Mouse (Mus musculus): ENCODE data around the gene Supt6.
"Not testable (repeated sequence)": the region's sequence is repeated elsewhere in the genome, so short reads cannot be mapped to it uniquely, and the experiment has no call there.

Gene Supt6

GRCm38 (mm10) chr11:78223586-78223985 is 22.2 kb downstream of the Supt6 start:
- DNase-seq (ENCODE audit: low spot score in 2 of 2), result no peak

- no peak for DNase-seq (ENCODE audit: low spot score in 2 of 2)
Measured at GRCm38 (mm10) chr11:78215709-78216317, 30.0 kb downstream of the Supt6 start.

GRCm38 (mm10) chr11:78213086-78213817 is 32.5 kb downstream of the Supt6 start:
- DNase-seq (ENCODE audit: low spot score in 2 of 2), result no peak

- no peak for DNase-seq (ENCODE audit: low spot score in 2 of 2)
Measured at GRCm38 (mm10) chr11:78211513-78211912, 34.3 kb downstream of the Supt6 start.

- no peak for DNase-seq (ENCODE audit: low spot score in 2 of 2)
Measured at GRCm38 (mm10) chr11:78210615-78211014, 35.2 kb downstream of the Supt6 start.

- no peak for DNase-seq (ENCODE audit: low spot score in 2 of 2)
Measured at GRCm38 (mm10) chr11:78209886-78210285, 35.9 kb downstream of the Supt6 start.

GRCm38 (mm10) chr11:78207190-78207589 is 38.6 kb downstream of the Supt6 start:
- no peak for DNase-seq (ENCODE audit: low spot score in 2 of 2)

- DNase-seq (ENCODE audit: low spot score in 2 of 2), result no peak
Measured at GRCm38 (mm10) chr11:78205361-78206206, 40.2 kb downstream of the Supt6 start.

GRCm38 (mm10) chr11:78204287-78204686 is 41.5 kb downstream of the Supt6 start:
- DNase-seq (ENCODE audit: low spot score in 2 of 2), result no peak

GRCm38 (mm10) chr11:78202372-78202771 is 43.4 kb downstream of the Supt6 start:
- no peak for DNase-seq (ENCODE audit: low spot score in 2 of 2)

GRCm38 (mm10) chr11:78195101-78195863 is 50.5 kb downstream of the Supt6 start:
- DNase-seq (ENCODE audit: low spot score in 2 of 2), result no peak

GRCm38 (mm10) chr11:78194411-78195100 is 51.2 kb downstream of the Supt6 start:
- DNase-seq (ENCODE audit: low spot score in 2 of 2), result peak; percentile 78 to 84

GRCm38 (mm10) chr11:78193113-78193512 is 52.7 kb downstream of the Supt6 start, which contains the start of gene Proca1:
TSS of gene Proca1 (plus strand) at chr11:78193392.
- DNase-seq (ENCODE audit: low spot score in 2 of 2), result no peak

GRCm38 (mm10) chr11:78190041-78190440 is 55.7 kb downstream of the Supt6 start:
- DNase-seq (ENCODE audit: low spot score in 2 of 2), result no peak

GRCm38 (mm10) chr11:78189234-78190040 is 56.4 kb downstream of the Supt6 start:
- peak; percentile 53 to 58 for DNase-seq (ENCODE audit: low spot score in 2 of 2)

- DNase-seq (ENCODE audit: low spot score in 2 of 2), result peak; percentile 58 to 75
Measured at GRCm38 (mm10) chr11:78188331-78189233, 57.2 kb downstream of the Supt6 start, which contains the start of gene Rab34. TSS of gene Rab34 (plus strand) at chr11:78188430.

- not testable (repeated sequence) for DNase-seq (ENCODE audit: low spot score in 2 of 2)
Measured at GRCm38 (mm10) chr11:78184702-78185101, 61.1 kb downstream of the Supt6 start.

- DNase-seq (ENCODE audit: low spot score in 2 of 2), result no peak
Measured at GRCm38 (mm10) chr11:78183884-78184514, 61.8 kb downstream of the Supt6 start.

Data from urinary bladder, postnatal 36 days (tissue).